17 mouse cellular contexts compared by ENCODE assay signal in genomic region chr8:103976488-103976887, GRCm38 (mm10).
DNase-seq lines count a peak whose midpoint lies in the region; ATAC-seq and TF ChIP-seq lines count a peak whose summit lies in the region.
"Had no signal": no experiment of that assay in that cellular context is flagged by ENCODE, and none has a peak within 500 bp of the region (broad histone marks: within the 10 kb centered on the region; RNA-seq: fewer than 3 reads in every experiment).

No protein-coding gene starts in this region.

- H3K4me2 ChIP-seq in kidney, postnatal 0 days (ENCODE audit: low read length), result no peak overlapping the region
- H3K4me2 ChIP-seq: forebrain, embryonic 12.5 days; heart, embryonic 15.5 days; hindbrain, embryonic 13.5 days; lung, embryonic 15.5 days; midbrain, embryonic 15.5 days had no signal

- H3K4me3 ChIP-seq in kidney, postnatal 0 days (replicated peaks; ENCODE audit: low read depth, low read length), result no peak overlapping the region
- no peak overlapping the region for H3K4me3 ChIP-seq in kidney, adult 2 months (ENCODE audit: insufficient read depth, low read depth, low read length)
- no peak overlapping the region for H3K4me3 ChIP-seq in embryonic facial prominence, embryonic 10.5 days
- H3K4me3 ChIP-seq: forebrain, embryonic 12.5 days; heart, embryonic 15.5 days; hindbrain, embryonic 13.5 days; lung, embryonic 15.5 days; midbrain, embryonic 15.5 days had no signal

- no peak for ATAC-seq in kidney, postnatal 0 days (replicated peaks; ENCODE audit: low FRiP score, low read depth)
- ATAC-seq: midbrain, embryonic 15.5 days had no signal

- intact Hi-C loops in heart, postnatal 14 days (cut with DNase I), result no loop called here

- H3K36me3 ChIP-seq in kidney, postnatal 0 days (ENCODE audit: insufficient read depth, low read length), result no peaks in the 10 kb centered on the region
- H3K36me3 ChIP-seq in kidney, adult 2 months (ENCODE audit: control insufficient read depth, insufficient read depth, low read length), result no peaks in the 10 kb centered on the region
- no peaks in the 10 kb centered on the region for H3K36me3 ChIP-seq in embryonic facial prominence, embryonic 10.5 days (replicated peaks)
- H3K36me3 ChIP-seq: forebrain, embryonic 12.5 days; heart, embryonic 15.5 days; hindbrain, embryonic 13.5 days; lung, embryonic 15.5 days; midbrain, embryonic 15.5 days had no signal

- TF ChIP-seq CTCF in kidney, postnatal 0 days (IDR thresholded peaks at IDR 0.05; ENCODE audit: low read depth), result 0 out of 2 replicates have a peak, but pooled peaks have one; percentile 12
- TF ChIP-seq CTCF in kidney, adult 2 months (conservative IDR thresholded peaks at IDR 0.05; ENCODE audit: insufficient read depth, insufficient read length, low read depth, low read length), result no peak; the same call in 1 of the 2 replicates

- H3K4me1 ChIP-seq in kidney, postnatal 0 days (replicated peaks; ENCODE audit: insufficient read depth, low read length), result no peaks in the 10 kb centered on the region
- no peaks in the 10 kb centered on the region for H3K4me1 ChIP-seq in kidney, adult 2 months (ENCODE audit: control insufficient read depth, insufficient read depth, low read length)
- no peaks in the 10 kb centered on the region for H3K4me1 ChIP-seq in embryonic facial prominence, embryonic 10.5 days
- H3K4me1 ChIP-seq: forebrain, embryonic 12.5 days; heart, embryonic 15.5 days; hindbrain, embryonic 13.5 days; lung, embryonic 15.5 days; midbrain, embryonic 15.5 days had no signal

- H3K27ac ChIP-seq in kidney, postnatal 0 days, result no peak overlapping the region
- H3K27ac ChIP-seq in kidney, adult 2 months (ENCODE audit: insufficient read depth, low read depth, low read length), result no peak overlapping the region
- H3K27ac ChIP-seq in embryonic facial prominence, embryonic 10.5 days (replicated peaks), result no peak overlapping the region
- H3K27ac ChIP-seq: forebrain, embryonic 12.5 days; heart, embryonic 15.5 days; hindbrain, embryonic 13.5 days; lung, embryonic 15.5 days; midbrain, embryonic 15.5 days had no signal

- DNase-seq in kidney, postnatal 0 days (ENCODE audit: low spot score), result no peak
- DNase-seq in kidney, adult 2 months, result no peak
- peak; percentile 37 for DNase-seq in thymus, postnatal 14 days
- DNase-seq in thymus, adult 18-20 months, result no peak
- DNase-seq in embryonic facial prominence, embryonic 10.5 days (ENCODE audit: low spot score), result peak; percentile 28
- DNase-seq in heart, postnatal 14 days, result no peak
- no peak for DNase-seq in heart, postnatal 4 days
- DNase-seq in urinary bladder, postnatal 10 days (ENCODE audit: low spot score), result no peak
- DNase-seq: cerebellum, adult 18-20 months; heart, adult 18-20 months; kidney, adult 8-10 months; layer of hippocampus, postnatal 36 days had no signal

- no peak for TF ChIP-seq POLR2A in kidney, adult 2 months (IDR thresholded peaks at IDR 0.05; ENCODE audit: low read depth, low read length)

- 77% methylated on average over 6 of the region's 6 CpGs for WGBS in kidney, postnatal 0 days
- WGBS in kidney, adult 2 months, result 76% methylated on average over 6 of the region's 6 CpGs
- 75% methylated on average over 6 of the region's 6 CpGs for WGBS in embryonic facial prominence, embryonic 10.5 days

- H3K9ac ChIP-seq in kidney, postnatal 0 days (ENCODE audit: low read depth, low read length), result no peak overlapping the region
- H3K9ac ChIP-seq: forebrain, embryonic 12.5 days; heart, embryonic 15.5 days; hindbrain, embryonic 13.5 days; lung, embryonic 15.5 days; midbrain, embryonic 15.5 days had no signal

- no peaks in the 10 kb centered on the region for H3K9me3 ChIP-seq in kidney, postnatal 0 days (replicated peaks; ENCODE audit: low read length)
- H3K9me3 ChIP-seq in embryonic facial prominence, embryonic 10.5 days, result no peaks in the 10 kb centered on the region
- H3K9me3 ChIP-seq: forebrain, embryonic 12.5 days; heart, embryonic 15.5 days; hindbrain, embryonic 13.5 days; lung, embryonic 15.5 days; midbrain, embryonic 15.5 days had no signal

- no peaks in the 10 kb centered on the region for H3K27me3 ChIP-seq in kidney, postnatal 0 days (ENCODE audit: insufficient read depth, low read length)
- H3K27me3 ChIP-seq in kidney, adult 2 months (replicated peaks; ENCODE audit: control insufficient read depth, insufficient read depth, low read length), result no peaks in the 10 kb centered on the region
- H3K27me3 ChIP-seq in embryonic facial prominence, embryonic 10.5 days (replicated peaks; ENCODE audit: low read depth, poor library complexity, severe bottlenecking), result no peaks in the 10 kb centered on the region
- H3K27me3 ChIP-seq: forebrain, embryonic 12.5 days; heart, embryonic 15.5 days; hindbrain, embryonic 13.5 days; lung, embryonic 15.5 days; midbrain, embryonic 15.5 days had no signal

Comparison
In these comparisons a context has a peak if more than half of its experiments do, and no peak if none do; other contexts are left out.
1. DNase-seq: peak in thymus, postnatal 14 days (single experiment) and embryonic facial prominence, embryonic 10.5 days (single experiment); none in kidney, postnatal 0 days (single experiment), kidney, adult 2 months (single experiment), thymus, adult 18-20 months (0 of 2), heart, postnatal 14 days (0 of 2), heart, postnatal 4 days (single experiment) and urinary bladder, postnatal 10 days (single experiment).